Mouse (Mus musculus) cerebellum, postnatal 36 days (tissue): ENCODE measurements at regions not wholly inside any gene's neighbourhood (a gene's known extent, or its start where the extent isn't known, plus 50 kb on each side); places are given as distances from the start of the nearest gene placed in this dataset.

ENCODE experiments used
- DNase-seq, 2 experiments: peaks; one replicate each; pipeline ENCODE4 v3.0.0; 2021 to 2022; ENCODE audit warnings: mixed read lengths in 2 of 2

- DNase-seq, result no peak
Measured at GRCm38 (mm10) chr8:12504240-12504639, 68.6 kb upstream of the Spaca7 start.

- no peak for DNase-seq
Measured at GRCm38 (mm10) chr8:12504777-12505176, 68.1 kb upstream of the Spaca7 start.

- DNase-seq, result no peak
Measured at GRCm38 (mm10) chr8:12510233-12510632, 62.6 kb upstream of the Spaca7 start.

GRCm38 (mm10) chr8:12513042-12513441, 59.8 kb upstream of the Spaca7 start:
- DNase-seq, result no peak

GRCm38 (mm10) chr8:12514138-12514537, 58.7 kb upstream of the Spaca7 start:
- DNase-seq, result no peak

GRCm38 (mm10) chr8:12521636-12522035, 51.2 kb upstream of the Spaca7 start:
- DNase-seq, result no peak
